Mouse (Mus musculus): ENCODE data around the gene Slc37a1.

DNA sequence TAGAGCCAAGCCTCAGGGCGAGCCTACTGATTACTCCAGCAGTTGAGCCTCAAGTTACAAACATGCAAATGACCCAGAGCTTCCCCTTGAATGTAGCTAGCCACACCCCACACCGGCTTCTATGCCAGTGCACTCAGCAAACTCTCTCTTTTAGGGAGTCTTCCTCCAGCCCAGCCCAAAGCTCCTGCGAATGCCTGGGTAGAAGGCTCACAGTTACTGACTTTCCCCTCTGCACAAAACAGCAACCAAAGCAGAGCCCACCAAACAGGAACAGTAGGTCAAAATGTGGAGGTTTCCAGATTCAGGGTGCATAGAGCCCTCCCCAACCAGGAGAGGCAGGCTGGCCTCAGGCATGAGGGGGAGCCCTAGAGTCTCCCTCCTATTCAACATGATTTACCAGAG, 21.4 kb upstream of the Slc37a1 start:
- no peak for TF ChIP-seq CTCF (IDR thresholded peaks at IDR 0.05; ENCODE audit: extremely low read depth, insufficient read depth, low read length)
- no peak for TF ChIP-seq POLR2A (IDR thresholded peaks at IDR 0.05; ENCODE audit: extremely low read depth, insufficient read depth, low read length)

Measured in cortical plate, adult 2 months (tissue).